Mouse (Mus musculus) erythroblast, embryonic 14.5 days (primary cell): Measurements from ENCODE around the gene Ccdc137. TPM values are rescaled to one million over a fixed set of nuclear protein-coding genes. Genes with fewer than 3 reads are reported as not detected.

Source experiments
- H3K27me3 ChIP-seq: 2 replicates; pipeline ENCODE4 v1.6.1; 2012; ENCODE audit warnings: inconsistent platforms; ENCODE audit not compliant: control insufficient read depth
- H3K36me3 ChIP-seq: 2 replicates; pipeline ENCODE4 v1.6.1; 2012; ENCODE audit warnings: mild to moderate bottlenecking, inconsistent platforms; ENCODE audit not compliant: control insufficient read depth
- H3K4me1 ChIP-seq: 2 replicates; pipeline ENCODE4 v1.6.1; 2012; ENCODE audit warnings: inconsistent platforms; ENCODE audit not compliant: control insufficient read depth
- H3K4me3 ChIP-seq: replicated peaks from 2 replicates; pipeline ENCODE3; 2012; ENCODE audit warnings: moderate library complexity, mild to moderate bottlenecking, inconsistent platforms
- H3K9me3 ChIP-seq: 2 replicates; pipeline ENCODE4 v1.6.1; 2012; ENCODE audit warnings: low read length, inconsistent platforms, mixed read lengths; ENCODE audit not compliant: control insufficient read depth
- GATA1 ChIP-seq: IDR thresholded peaks from 2 replicates; pipeline ENCODE4 v1.6.1; 2012; ENCODE audit warnings: low read length, inconsistent platforms, mixed read lengths
- TAL1 ChIP-seq: IDR thresholded peaks from 3 replicates; pipeline ENCODE4 v1.6.1; 2012; ENCODE audit warnings: low read length, inconsistent platforms, mixed read lengths
- polyA plus RNA-seq: library from polyadenylated mRNA; stranded (reverse); fragments of >175 nt; gene quantifications from 2 replicates; pipeline ENCODE4 v1.2.3, GENCODE M21; 2012

The Ccdc137 gene
- polyA plus RNA-seq, 1 experiment, result 1.4 TPM

- Histone ChIP-seq H3K4me3 (peak overlapping the region; percentile 81), H3K36me3 (peaks cover 71% of the 10 kb centered on the region), H3K27me3 (no peaks in the 10 kb centered on the region), H3K4me1 (peaks cover 67% of the 10 kb centered on the region), H3K9me3 (no peaks in the 10 kb centered on the region)
- TF ChIP-seq TAL1, result no peak
- no peak for TF ChIP-seq GATA1
These were observed 34.3 kb downstream of the Ccdc137 start for GRCm38 (mm10) chr11:120492024-120492877.

GRCm38 (mm10) chr11:120492878-120493203 is 34.9 kb downstream of the Ccdc137 start:
- TF ChIP-seq GATA1 (no peak), TAL1 (no peak)
- no peaks in the 10 kb centered on the region for H3K9me3 ChIP-seq
- peaks cover 61% of the 10 kb centered on the region for H3K4me1 ChIP-seq
- H3K4me3 ChIP-seq, result peak overlapping the region; percentile 81
- H3K36me3 ChIP-seq, result peaks cover 71% of the 10 kb centered on the region
- H3K27me3 ChIP-seq, result no peaks in the 10 kb centered on the region

GRCm38 (mm10) chr11:120493351-120493750 is 35.4 kb downstream of the Ccdc137 start:
- Histone ChIP-seq H3K4me1 (peaks cover 58% of the 10 kb centered on the region), H3K9me3 (no peaks in the 10 kb centered on the region), H3K36me3 (peaks cover 71% of the 10 kb centered on the region), H3K4me3 (peak overlapping the region; percentile 81), H3K27me3 (no peaks in the 10 kb centered on the region)
- no peak for TF ChIP-seq TAL1

GRCm38 (mm10) chr11:120493911-120494310 is 36.0 kb downstream of the Ccdc137 start:
- H3K36me3 ChIP-seq, result peaks cover 71% of the 10 kb centered on the region
- H3K27me3 ChIP-seq, result no peaks in the 10 kb centered on the region
- no peak for TF ChIP-seq GATA1
- TF ChIP-seq TAL1, result no peak
- peaks cover 52% of the 10 kb centered on the region for H3K4me1 ChIP-seq
- no peak overlapping the region for H3K4me3 ChIP-seq
- H3K9me3 ChIP-seq, result no peaks in the 10 kb centered on the region

- TF ChIP-seq GATA1 (no peak), TAL1 (no peak)
- H3K9me3 ChIP-seq, result no peaks in the 10 kb centered on the region
- peaks cover 3% of the 10 kb centered on the region for H3K27me3 ChIP-seq
- no peak overlapping the region for H3K4me3 ChIP-seq
- H3K36me3 ChIP-seq, result peaks cover 57% of the 10 kb centered on the region
- H3K4me1 ChIP-seq, result peaks cover 20% of the 10 kb centered on the region
These were observed 39.5 kb downstream of the Ccdc137 start for GRCm38 (mm10) chr11:120497436-120497835.

GRCm38 (mm10) chr11:120498226-120498625 is 40.3 kb downstream of the Ccdc137 start:
- Histone ChIP-seq H3K9me3 (no peaks in the 10 kb centered on the region), H3K36me3 (peaks cover 57% of the 10 kb centered on the region), H3K27me3 (peaks cover 3% of the 10 kb centered on the region), H3K4me3 (no peak overlapping the region), H3K4me1 (peaks cover 12% of the 10 kb centered on the region)
- TF ChIP-seq GATA1 (no peak), TAL1 (no peak)

- Histone ChIP-seq H3K4me1 (peaks cover 6% of the 10 kb centered on the region; the same call in 1 of the 2 replicates), H3K9me3 (no peaks in the 10 kb centered on the region), H3K36me3 (peaks cover 54% of the 10 kb centered on the region), H3K4me3 (no peak overlapping the region), H3K27me3 (peaks cover 3% of the 10 kb centered on the region)
- TF ChIP-seq GATA1, result no peak
- no peak for TF ChIP-seq TAL1
These were observed 41.0 kb downstream of the Ccdc137 start for GRCm38 (mm10) chr11:120498891-120499290.

GRCm38 (mm10) chr11:120499894-120500293 is 42.0 kb downstream of the Ccdc137 start:
- TF ChIP-seq GATA1 (no peak), TAL1 (no peak)
- Histone ChIP-seq H3K36me3 (peaks cover 44% of the 10 kb centered on the region), H3K27me3 (peaks cover 3% of the 10 kb centered on the region), H3K4me3 (no peak overlapping the region), H3K4me1 (peaks cover 3% of the 10 kb centered on the region; the same call in 1 of the 2 replicates), H3K9me3 (no peaks in the 10 kb centered on the region)

GRCm38 (mm10) chr11:120500357-120500756 is 42.4 kb downstream of the Ccdc137 start:
- peaks cover 3% of the 10 kb centered on the region; the same call in 1 of the 2 replicates for H3K4me1 ChIP-seq
- peaks cover 3% of the 10 kb centered on the region for H3K27me3 ChIP-seq
- peaks cover 39% of the 10 kb centered on the region for H3K36me3 ChIP-seq
- no peak for TF ChIP-seq TAL1
- no peaks in the 10 kb centered on the region for H3K9me3 ChIP-seq
- no peak overlapping the region for H3K4me3 ChIP-seq
